Mouse (Mus musculus) skeletal muscle tissue, adult 2 months (tissue): ENCODE data around the gene Arid3a.

ENCODE experiments used
- DNase-seq: peaks from one replicate; pipeline ENCODE4 v3.0.0-alpha.2; 2012; ENCODE audit warnings: low read depth, low spot score

Arid3a gene

DNA sequence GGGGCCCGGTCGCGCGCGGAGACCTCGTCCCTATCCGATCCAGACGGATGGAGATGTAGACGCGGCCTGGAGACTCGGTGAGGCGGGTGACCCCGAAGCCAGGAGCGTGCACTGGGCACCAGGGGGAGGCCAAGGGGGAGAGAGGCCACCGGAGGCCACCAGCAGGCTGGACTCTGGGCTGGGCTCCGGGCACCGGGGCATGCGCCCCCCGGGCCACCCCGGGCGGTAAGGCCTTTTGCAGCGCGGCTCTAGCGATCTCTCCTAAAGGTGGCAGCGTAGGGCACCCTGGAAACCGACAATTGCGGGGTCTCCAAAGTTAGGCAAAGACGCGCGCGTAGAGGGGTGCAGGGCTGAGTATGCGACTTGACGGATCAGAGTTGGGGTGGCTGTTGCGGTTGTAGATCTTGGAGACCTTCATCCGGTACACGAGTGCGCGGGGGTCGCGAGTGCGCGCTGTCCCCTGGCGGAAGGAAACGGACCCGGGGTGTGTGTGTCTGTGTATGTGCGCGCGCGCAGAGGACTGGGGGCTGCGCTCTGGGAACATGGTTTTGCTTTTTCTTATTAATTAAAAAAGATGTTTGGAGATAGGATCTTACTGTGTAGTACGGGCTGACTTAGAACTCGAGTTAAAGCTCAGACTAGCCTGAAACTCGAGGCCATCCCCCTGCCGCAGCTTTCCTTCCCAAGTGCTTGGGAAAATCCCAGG, 634 bp downstream of the Arid3a start:
- no peak for DNase-seq

- no peak for DNase-seq
These were observed 1.3 kb downstream of the Arid3a start for GRCm38 (mm10) chr10:79928030-79928694.

- no peak for DNase-seq
These were observed 2.3 kb downstream of the Arid3a start for GRCm38 (mm10) chr10:79928907-79929701.

DNA sequence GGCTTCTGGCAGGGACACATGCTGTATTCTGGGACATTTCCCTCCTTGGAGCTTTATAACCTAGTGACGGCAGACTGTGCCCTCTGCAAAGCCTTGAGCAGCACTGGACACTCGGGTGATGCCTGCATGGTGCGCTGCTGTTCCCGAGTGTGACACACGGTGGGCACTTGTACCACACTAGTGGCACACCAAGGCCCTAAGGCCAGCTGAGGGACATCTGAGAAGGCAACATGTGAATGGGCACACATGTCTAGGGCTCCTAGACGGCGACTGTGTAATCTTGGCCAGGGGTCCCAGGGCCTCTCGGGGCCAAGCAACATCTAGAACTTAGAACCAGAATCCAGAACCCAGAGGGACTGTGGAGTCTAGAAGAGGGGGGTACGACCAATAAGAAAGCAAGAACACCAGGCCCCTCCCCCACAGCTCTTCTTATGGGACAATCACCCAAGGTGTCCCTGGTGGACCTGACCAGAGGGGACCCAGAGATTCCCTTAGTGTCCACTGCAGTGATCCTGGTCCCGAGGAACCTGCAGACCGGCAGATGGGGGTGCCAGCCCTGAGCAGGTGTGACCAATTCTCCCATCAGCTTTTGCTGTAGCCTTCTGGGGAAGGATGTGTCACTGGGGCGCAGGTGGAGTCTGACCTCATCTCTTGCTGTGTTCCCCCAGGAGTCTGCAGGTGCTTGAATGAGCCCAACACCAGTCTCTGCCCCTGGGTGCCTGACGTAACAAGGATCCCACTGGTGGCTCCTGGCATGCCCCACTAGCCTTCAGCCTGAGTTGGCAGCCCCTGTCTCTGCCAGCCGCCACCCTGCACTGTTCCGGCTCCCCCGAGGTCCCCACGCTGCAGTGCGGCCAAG, 3.4 kb downstream of the Arid3a start:
- no peak for DNase-seq

DNA sequence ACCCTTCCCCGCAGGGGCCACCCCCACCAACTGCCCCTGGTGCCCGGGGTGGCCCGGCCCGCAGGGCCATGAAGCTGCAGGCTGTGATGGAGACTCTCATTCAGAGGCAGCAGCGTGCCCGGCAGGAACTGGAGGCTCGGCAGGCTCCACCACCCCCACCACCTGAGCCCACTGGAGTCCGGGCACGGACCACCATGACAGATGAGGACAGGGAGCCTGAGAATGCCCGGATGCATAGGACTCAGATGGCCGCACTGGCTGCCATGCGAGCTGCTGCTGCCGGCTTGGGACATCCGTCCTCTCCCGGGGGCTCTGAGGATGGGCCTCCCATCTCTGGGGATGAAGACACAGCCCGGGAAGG, 4.0 kb downstream of the Arid3a start:
- DNase-seq = no peak

GRCm38 (mm10) chr10:79931797-79932196, 5.0 kb downstream of the Arid3a start:
- DNase-seq = no peak

DNA sequence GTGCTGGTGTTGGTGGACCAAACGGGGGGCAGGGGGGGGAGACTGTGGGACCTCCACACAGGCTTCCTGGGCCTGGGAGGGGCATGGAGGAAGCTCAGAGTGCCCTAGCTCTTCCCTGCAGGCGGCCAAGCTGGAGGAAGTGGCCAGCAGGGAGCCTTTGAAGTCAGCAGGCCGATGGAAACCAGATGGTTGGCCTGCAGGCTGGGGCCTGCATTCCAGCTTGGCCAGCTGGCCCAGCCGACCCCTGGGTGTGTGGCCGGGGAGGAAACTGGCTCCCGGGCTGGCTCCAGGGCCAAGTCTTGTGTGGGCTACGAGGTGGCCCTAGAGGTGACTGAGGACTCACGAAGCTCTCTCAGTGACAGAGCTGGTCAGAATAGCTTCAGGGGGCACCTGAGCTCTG, 5.9 kb downstream of the Arid3a start:
- DNase-seq = peak; percentile 79

DNA sequence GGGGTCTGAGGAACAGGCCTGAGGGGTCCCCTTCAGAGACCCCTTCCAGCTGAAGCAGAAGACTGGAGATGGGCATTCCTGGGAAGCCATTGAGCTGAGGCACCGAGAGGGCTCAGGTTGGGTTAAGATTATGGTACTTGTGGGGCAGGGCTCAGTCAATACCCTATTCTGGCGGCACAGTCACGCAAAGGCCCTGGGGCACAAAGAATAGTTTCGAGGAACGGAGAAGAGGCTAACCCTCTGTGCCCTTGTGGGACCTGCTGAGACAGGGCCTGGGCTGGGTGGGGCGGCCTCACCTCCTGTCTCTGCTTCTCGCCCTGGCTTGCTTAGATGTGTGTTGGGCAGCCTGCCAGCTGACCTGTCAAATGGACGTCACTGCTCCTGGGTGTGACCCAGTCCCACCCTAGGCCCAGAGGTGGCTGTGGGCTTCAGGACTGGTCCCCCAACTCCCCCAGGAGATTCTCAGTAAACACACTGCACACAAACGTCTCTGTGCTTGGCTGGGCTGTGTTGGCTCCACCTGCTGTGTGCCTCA, 6.4 kb downstream of the Arid3a start:
- no peak for DNase-seq

DNA sequence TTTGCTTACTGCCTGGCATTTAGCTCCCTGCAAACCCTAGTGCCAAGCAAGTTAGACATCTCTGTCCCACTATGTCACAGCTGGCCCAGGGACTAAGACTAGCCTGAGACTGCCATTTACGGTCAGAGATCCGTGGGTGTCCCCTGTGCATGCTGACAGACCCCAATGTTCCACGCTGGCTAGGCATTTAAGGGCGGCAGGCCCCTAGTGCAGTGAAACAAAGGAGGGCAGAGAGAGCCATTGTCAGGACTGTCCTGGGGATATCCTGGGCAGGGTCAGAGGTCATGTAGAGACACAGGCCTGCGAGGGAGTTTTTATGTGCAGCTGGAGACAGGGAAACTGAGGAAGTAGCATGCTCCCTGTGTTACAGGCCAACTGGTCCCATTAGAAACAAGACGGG, 7.0 kb downstream of the Arid3a start:
- DNase-seq = no peak

GRCm38 (mm10) chr10:79934272-79934721, 7.5 kb downstream of the Arid3a start:
- DNase-seq = peak; percentile 97

DNA sequence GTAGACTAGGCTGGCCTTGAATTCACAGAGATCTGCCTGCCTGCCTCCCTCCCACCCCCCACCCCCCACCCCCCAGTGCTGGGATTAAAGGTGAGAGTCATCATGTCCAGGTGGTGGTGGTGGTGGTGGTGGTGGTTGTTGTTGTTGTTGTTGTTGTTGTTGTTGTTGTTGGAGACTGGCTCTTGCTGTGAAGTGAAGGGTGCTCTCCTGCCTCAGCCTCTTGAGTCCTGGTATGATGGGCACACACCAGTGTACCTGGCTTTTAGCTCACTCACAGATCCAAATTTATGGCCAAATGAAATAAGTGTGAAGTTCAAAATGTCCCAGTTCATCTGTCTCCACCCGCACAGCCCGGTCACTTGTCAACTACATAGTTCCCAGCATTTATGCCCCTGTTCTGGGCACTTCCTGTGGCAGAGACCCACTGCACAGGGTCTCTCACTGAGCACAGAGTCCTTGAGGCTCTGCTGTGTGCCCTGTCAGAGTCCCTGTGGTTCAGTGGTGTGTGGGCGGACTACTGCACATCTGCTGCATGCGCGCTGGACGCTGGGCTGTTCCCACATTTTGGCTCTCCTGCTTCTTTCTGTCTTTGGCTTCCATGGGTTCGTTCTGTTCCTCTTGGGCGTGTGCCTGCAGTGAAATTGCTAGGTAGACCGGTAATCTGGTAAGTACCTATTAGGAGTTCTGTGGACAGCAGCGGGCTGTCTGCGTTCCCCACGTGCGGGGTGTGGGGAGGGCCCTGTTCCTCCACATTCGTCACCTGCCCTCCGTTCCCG, 8.1 kb downstream of the Arid3a start:
- DNase-seq = no peak

- DNase-seq = no peak
These were observed 9.6 kb downstream of the Arid3a start for GRCm38 (mm10) chr10:79936284-79936910.

- DNase-seq = peak; percentile 75
These were observed 10.1 kb downstream of the Arid3a start for GRCm38 (mm10) chr10:79936911-79937441.

GRCm38 (mm10) chr10:79937775-79938526, 11.1 kb downstream of the Arid3a start:
- DNase-seq = no peak

DNA sequence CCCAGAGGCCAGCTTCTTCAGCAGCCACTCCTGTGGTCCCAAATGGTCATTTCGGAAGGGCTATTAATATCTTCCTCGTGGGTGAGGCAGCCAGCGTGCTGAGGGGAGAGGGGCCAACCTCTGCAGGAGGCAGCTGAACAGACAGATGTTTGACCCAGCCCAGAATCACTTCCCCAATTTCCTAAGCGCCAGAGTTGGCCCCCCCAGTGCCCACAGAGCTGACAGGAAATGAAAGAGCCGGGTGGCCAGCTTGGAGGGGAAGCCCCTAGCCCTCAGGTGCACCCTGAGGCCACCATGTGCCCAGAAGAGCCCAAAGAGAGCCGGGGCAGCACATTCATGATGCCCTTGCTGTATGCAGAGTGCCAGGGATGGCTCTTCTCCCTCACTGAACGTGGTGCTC, 13.9 kb downstream of the Arid3a start:
- DNase-seq = no peak

GRCm38 (mm10) chr10:79942988-79943387, 16.1 kb downstream of the Arid3a start:
- no peak for DNase-seq

DNA sequence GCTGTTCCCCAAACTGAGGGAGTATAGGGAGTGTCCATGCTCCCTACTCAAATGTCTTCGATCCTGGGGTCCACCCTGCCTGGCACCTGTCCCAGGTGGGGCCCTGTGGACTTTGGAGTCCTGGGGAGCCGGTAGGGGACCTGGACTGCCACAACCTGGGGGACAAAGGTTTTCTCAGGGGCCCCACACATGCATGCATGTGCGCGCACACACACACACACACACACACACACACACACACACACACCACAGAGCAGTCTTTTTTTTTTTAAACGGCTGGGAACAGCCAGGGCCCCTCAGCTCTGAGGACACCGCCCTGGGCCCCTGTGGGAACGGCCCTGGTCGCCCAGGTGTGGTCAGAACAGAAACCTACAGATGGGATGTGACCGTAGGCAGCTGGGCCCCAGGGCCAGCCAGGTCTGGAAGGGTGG, 16.6 kb downstream of the Arid3a start:
- no peak for DNase-seq

GRCm38 (mm10) chr10:79945507-79946234, 18.8 kb downstream of the Arid3a start:
- no peak for DNase-seq
